Mouse (Mus musculus) midbrain, embryonic 10.5 days (tissue): ENCODE measurements around the gene Fam19a1. TPM values are rescaled to one million over a fixed set of nuclear protein-coding genes. Genes with fewer than 3 reads are reported as not detected.

Source experiments
- DNase-seq: peaks from one replicate; pipeline ENCODE4 v3.0.0-alpha.2; 2017; ENCODE audit warnings: low spot score
- H3K27ac ChIP-seq: fragments of 300-500 bp; sonication (generic); replicated peaks from 2 replicates; pipeline ENCODE4 v1.5.1; 2016; ENCODE audit warnings: mild to moderate bottlenecking
- H3K27me3 ChIP-seq: fragments of 300-500 bp; sonication (generic); 2 replicates; pipeline ENCODE4 v1.6.1; 2016; ENCODE audit warnings: low read depth, mild to moderate bottlenecking; ENCODE audit not compliant: poor library complexity, severe bottlenecking
- H3K36me3 ChIP-seq: fragments of 300-500 bp; sonication (generic); 2 replicates; pipeline ENCODE4 v1.6.1; 2016; ENCODE audit warnings: mild to moderate bottlenecking, moderate library complexity
- H3K4me1 ChIP-seq: fragments of 300-500 bp; sonication (generic); 2 replicates; pipeline ENCODE4 v1.6.1; 2016
- H3K4me3 ChIP-seq: fragments of 300-500 bp; sonication (generic); 2 replicates; pipeline ENCODE4 v1.5.1; 2016; ENCODE audit warnings: mild to moderate bottlenecking, moderate library complexity
- H3K9me3 ChIP-seq: fragments of 300-500 bp; sonication (generic); replicated peaks from 2 replicates; pipeline ENCODE4 v1.6.1; 2016; ENCODE audit warnings: mild to moderate bottlenecking
- WGBS: fragments of 180-500 bp; shearing (Covaris S2); methylation state at CpG from one replicate; pipeline ENCODE4 v1.1.7; 2016; 5-methylcytosine and 5-hydroxymethylcytosine counted together
- polyA plus RNA-seq: library from polyadenylated mRNA; unstranded; fragments of >200 nt; fragmentation: Nextera tagmentation; extraction: Ambion mirVana; gene quantifications from 2 replicates; pipeline ENCODE4 v1.2.1, GENCODE M21; 2016

The Fam19a1 gene
- polyA plus RNA-seq, 1 experiment from 2014 or later = 1.5 TPM

GRCm38 (mm10) chr6:96270436-96270835 lies 157.5 kb downstream of the Fam19a1 start:
- no peaks in the 10 kb centered on the region for H3K36me3 ChIP-seq
- no peak overlapping the region for H3K27ac ChIP-seq
- no peaks in the 10 kb centered on the region for H3K4me1 ChIP-seq
- no peak overlapping the region for H3K4me3 ChIP-seq
- no peaks in the 10 kb centered on the region for H3K27me3 ChIP-seq
- WGBS = 86% methylated on average over 5 of the region's 5 CpGs
- no peaks in the 10 kb centered on the region for H3K9me3 ChIP-seq
- no peak for DNase-seq

- Histone ChIP-seq H3K4me3 (no peak overlapping the region), H3K27me3 (no peaks in the 10 kb centered on the region), H3K4me1 (peaks cover 13% of the 10 kb centered on the region), H3K36me3 (no peaks in the 10 kb centered on the region), H3K9me3 (no peaks in the 10 kb centered on the region), H3K27ac (no peak overlapping the region)
- 92% methylated on average over 4 of the region's 4 CpGs for WGBS
- DNase-seq = no peak
Observed at GRCm38 (mm10) chr6:96283731-96284130, 170.8 kb downstream of the Fam19a1 start.

- WGBS = 31% methylated on average over 4 of the region's 4 CpGs
- Histone ChIP-seq H3K27me3 (no peaks in the 10 kb centered on the region), H3K4me3 (no peak overlapping the region), H3K9me3 (no peaks in the 10 kb centered on the region), H3K36me3 (no peaks in the 10 kb centered on the region), H3K4me1 (peaks cover 20% of the 10 kb centered on the region), H3K27ac (no peak overlapping the region)
- DNase-seq = no peak
Observed at GRCm38 (mm10) chr6:96284590-96284989, 171.6 kb downstream of the Fam19a1 start.

GRCm38 (mm10) chr6:96286276-96286675 lies 173.3 kb downstream of the Fam19a1 start:
- no peaks in the 10 kb centered on the region for H3K27me3 ChIP-seq
- no peak overlapping the region for H3K4me3 ChIP-seq
- DNase-seq = no peak
- no peaks in the 10 kb centered on the region for H3K9me3 ChIP-seq
- peaks cover 23% of the 10 kb centered on the region for H3K4me1 ChIP-seq
- H3K36me3 ChIP-seq = no peaks in the 10 kb centered on the region
- no peak overlapping the region for H3K27ac ChIP-seq
- 84% methylated on average over 4 of the region's 4 CpGs for WGBS

- WGBS = 75% methylated on average over 2 of the region's 2 CpGs
- Histone ChIP-seq H3K9me3 (no peaks in the 10 kb centered on the region), H3K27me3 (no peaks in the 10 kb centered on the region), H3K36me3 (no peaks in the 10 kb centered on the region), H3K27ac (no peak overlapping the region), H3K4me1 (peaks cover 23% of the 10 kb centered on the region), H3K4me3 (no peak overlapping the region)
- no peak for DNase-seq
Observed at GRCm38 (mm10) chr6:96287377-96287776, 174.4 kb downstream of the Fam19a1 start.

GRCm38 (mm10) chr6:96289672-96290071 lies 176.7 kb downstream of the Fam19a1 start:
- H3K9me3 ChIP-seq = no peaks in the 10 kb centered on the region
- H3K4me1 ChIP-seq = peaks cover 18% of the 10 kb centered on the region
- 18% methylated on average over 4 of the region's 4 CpGs for WGBS
- H3K27ac ChIP-seq = no peak overlapping the region
- no peaks in the 10 kb centered on the region for H3K27me3 ChIP-seq
- no peak for DNase-seq
- H3K36me3 ChIP-seq = no peaks in the 10 kb centered on the region
- no peak overlapping the region for H3K4me3 ChIP-seq

- Histone ChIP-seq H3K9me3 (no peaks in the 10 kb centered on the region), H3K27ac (no peak overlapping the region), H3K4me3 (no peak overlapping the region), H3K27me3 (no peaks in the 10 kb centered on the region), H3K36me3 (no peaks in the 10 kb centered on the region), H3K4me1 (no peaks in the 10 kb centered on the region)
- DNase-seq = no peak
- WGBS = 89% methylated on average over 2 of the region's 2 CpGs
Observed at GRCm38 (mm10) chr6:96347491-96347890, 234.5 kb downstream of the Fam19a1 start.

- Histone ChIP-seq H3K27ac (no peak overlapping the region), H3K9me3 (no peaks in the 10 kb centered on the region), H3K4me3 (no peak overlapping the region), H3K36me3 (no peaks in the 10 kb centered on the region), H3K4me1 (no peaks in the 10 kb centered on the region), H3K27me3 (no peaks in the 10 kb centered on the region)
- WGBS = 90% methylated on average over 7 of the region's 7 CpGs
- no peak for DNase-seq
Observed at GRCm38 (mm10) chr6:96349446-96350025, 236.6 kb downstream of the Fam19a1 start.

GRCm38 (mm10) chr6:96369544-96369943 lies 256.6 kb downstream of the Fam19a1 start:
- H3K36me3 ChIP-seq = no peaks in the 10 kb centered on the region
- peaks cover 17% of the 10 kb centered on the region for H3K4me1 ChIP-seq
- H3K4me3 ChIP-seq = no peak overlapping the region
- no peaks in the 10 kb centered on the region for H3K9me3 ChIP-seq
- H3K27ac ChIP-seq = no peak overlapping the region
- DNase-seq = no peak
- no peaks in the 10 kb centered on the region for H3K27me3 ChIP-seq
- WGBS = 92% methylated on average over 3 of the region's 3 CpGs

- Histone ChIP-seq H3K36me3 (no peaks in the 10 kb centered on the region), H3K27ac (no peak overlapping the region; the same call in 1 of the 2 replicates), H3K4me3 (no peak overlapping the region), H3K9me3 (no peaks in the 10 kb centered on the region), H3K27me3 (no peaks in the 10 kb centered on the region), H3K4me1 (peaks cover 17% of the 10 kb centered on the region)
- DNase-seq = no peak
- WGBS = 75% methylated on average over 6 of the region's 6 CpGs
Observed at GRCm38 (mm10) chr6:96372848-96373247, 259.9 kb downstream of the Fam19a1 start.

GRCm38 (mm10) chr6:96373274-96373673 lies 260.3 kb downstream of the Fam19a1 start:
- DNase-seq = no peak

GRCm38 (mm10) chr6:96376773-96377172 lies 263.8 kb downstream of the Fam19a1 start:
- WGBS = 81% methylated on average over 3 of the region's 3 CpGs
- Histone ChIP-seq H3K27ac (no peak overlapping the region), H3K4me3 (no peak overlapping the region), H3K4me1 (peaks cover 17% of the 10 kb centered on the region), H3K27me3 (no peaks in the 10 kb centered on the region), H3K36me3 (no peaks in the 10 kb centered on the region), H3K9me3 (no peaks in the 10 kb centered on the region)
- no peak for DNase-seq

More at GRCm38 (mm10) chr6:96373274-96373673, 260.3 kb downstream of the Fam19a1 start:
- Histone ChIP-seq H3K4me3 (no peak overlapping the region), H3K9me3 (no peaks in the 10 kb centered on the region), H3K27me3 (no peaks in the 10 kb centered on the region), H3K36me3 (no peaks in the 10 kb centered on the region), H3K27ac (no peak overlapping the region), H3K4me1 (peaks cover 17% of the 10 kb centered on the region)
- WGBS = 47% methylated on average over 2 of the region's 2 CpGs

- H3K36me3 ChIP-seq = no peaks in the 10 kb centered on the region
- DNase-seq = no peak
- no peak overlapping the region for H3K4me3 ChIP-seq
- 70% methylated on average over 4 of the region's 4 CpGs for WGBS
- H3K9me3 ChIP-seq = no peaks in the 10 kb centered on the region
- no peaks in the 10 kb centered on the region for H3K4me1 ChIP-seq
- H3K27me3 ChIP-seq = no peaks in the 10 kb centered on the region
- no peak overlapping the region for H3K27ac ChIP-seq
Observed at GRCm38 (mm10) chr6:96379229-96379628, 266.3 kb downstream of the Fam19a1 start.

- no peaks in the 10 kb centered on the region for H3K27me3 ChIP-seq
- H3K36me3 ChIP-seq = no peaks in the 10 kb centered on the region
- DNase-seq = no peak
- no peak overlapping the region for H3K4me3 ChIP-seq
- H3K4me1 ChIP-seq = no peaks in the 10 kb centered on the region
- no peak overlapping the region for H3K27ac ChIP-seq
- WGBS = 88% methylated on average over 1 of the region's 1 CpGs
- no peaks in the 10 kb centered on the region for H3K9me3 ChIP-seq
Observed at GRCm38 (mm10) chr6:96384441-96384840, 271.5 kb downstream of the Fam19a1 start.
